Mouse (Mus musculus): ENCODE measurements around the gene Rnf39.
"Not testable (repeated sequence)": the region's sequence is repeated elsewhere in the genome, so short reads cannot be mapped to it uniquely, and the experiment has no call there.

Gene Rnf39

GRCm38 (mm10) chr17:36982253-36983155 is 39.8 kb downstream of the Rnf39 start:
- DNase-seq (ENCODE audit: low spot score), result no peak

- no peak for DNase-seq (ENCODE audit: low spot score)
These were observed 45.8 kb downstream of the Rnf39 start for GRCm38 (mm10) chr17:36988475-36988874.

DNA sequence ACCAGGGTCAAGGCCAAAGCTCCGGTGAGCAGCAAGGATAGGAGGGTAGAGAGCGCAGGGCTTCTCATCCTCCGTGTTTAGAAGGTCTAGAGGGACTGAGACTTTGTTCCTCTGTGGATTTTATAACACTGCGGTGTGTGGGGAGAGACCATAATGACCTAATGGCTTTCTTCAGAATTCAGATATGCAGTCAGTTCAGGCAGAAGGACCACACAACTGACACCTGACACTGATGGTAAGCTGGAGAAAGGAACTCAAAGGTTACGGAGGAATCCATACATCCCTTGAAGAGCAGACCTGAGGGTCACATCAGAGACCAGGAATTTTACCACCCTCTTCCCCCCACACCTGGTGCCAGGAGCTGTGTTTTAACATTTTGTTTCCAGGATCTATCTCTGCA is 46.7 kb downstream of the Rnf39 start, which contains the start of gene H2-M5:
Gene H2-M5, minus strand, starts transcription at position 101 of the 400 bp plus-strand sequence.
- DNase-seq (ENCODE audit: low spot score), result no peak

DNA sequence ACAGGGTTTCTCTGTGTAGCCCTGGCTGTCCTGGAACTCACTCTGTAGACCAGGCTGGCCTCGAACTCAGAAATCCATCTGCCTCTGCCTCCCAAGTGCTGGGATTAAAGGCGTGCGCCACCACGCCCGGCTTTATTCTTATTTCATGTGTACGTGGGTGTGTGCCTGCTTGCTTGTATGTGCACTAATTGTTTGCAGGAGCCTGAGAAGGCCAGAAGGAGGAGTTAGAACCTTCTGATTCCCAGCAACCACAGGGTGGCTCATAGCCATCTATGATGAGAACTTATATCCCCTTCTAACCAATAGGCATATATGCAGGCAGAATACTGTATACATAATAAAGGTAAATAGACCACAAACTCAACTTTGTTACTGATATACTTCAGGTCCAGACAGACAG is 47.9 kb downstream of the Rnf39 start:
- not testable (repeated sequence) for DNase-seq (ENCODE audit: low spot score)

GRCm38 (mm10) chr17:36992336-36993104 is 49.8 kb downstream of the Rnf39 start:
- no peak for DNase-seq (ENCODE audit: low spot score)

- DNase-seq (ENCODE audit: low spot score), result no peak
These were observed 51.1 kb downstream of the Rnf39 start for GRCm38 (mm10) chr17:36993770-36994325.

GRCm38 (mm10) chr17:36994528-36994927 is 51.8 kb downstream of the Rnf39 start:
- no peak for DNase-seq (ENCODE audit: low spot score)

DNA sequence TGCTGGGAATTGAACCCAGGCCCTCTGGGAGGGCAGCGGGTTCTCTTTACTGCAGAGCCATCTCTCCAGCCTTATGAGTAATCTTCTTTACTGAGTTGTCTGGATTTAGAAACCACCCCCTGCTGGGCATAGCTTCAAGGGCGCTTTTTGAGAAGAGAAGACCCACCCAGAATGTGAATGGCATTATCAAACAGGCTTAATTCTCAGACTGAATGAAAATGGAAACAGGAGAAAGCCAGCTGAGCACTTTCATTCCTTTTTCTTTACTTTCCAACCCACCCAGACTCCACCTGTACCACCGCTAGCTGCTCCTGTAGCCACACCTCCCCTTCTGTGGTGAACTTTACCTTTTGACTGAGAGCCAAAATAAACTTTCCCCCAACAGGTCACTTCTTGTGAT is 52.7 kb downstream of the Rnf39 start:
- DNase-seq (ENCODE audit: low spot score), result no peak

DNA sequence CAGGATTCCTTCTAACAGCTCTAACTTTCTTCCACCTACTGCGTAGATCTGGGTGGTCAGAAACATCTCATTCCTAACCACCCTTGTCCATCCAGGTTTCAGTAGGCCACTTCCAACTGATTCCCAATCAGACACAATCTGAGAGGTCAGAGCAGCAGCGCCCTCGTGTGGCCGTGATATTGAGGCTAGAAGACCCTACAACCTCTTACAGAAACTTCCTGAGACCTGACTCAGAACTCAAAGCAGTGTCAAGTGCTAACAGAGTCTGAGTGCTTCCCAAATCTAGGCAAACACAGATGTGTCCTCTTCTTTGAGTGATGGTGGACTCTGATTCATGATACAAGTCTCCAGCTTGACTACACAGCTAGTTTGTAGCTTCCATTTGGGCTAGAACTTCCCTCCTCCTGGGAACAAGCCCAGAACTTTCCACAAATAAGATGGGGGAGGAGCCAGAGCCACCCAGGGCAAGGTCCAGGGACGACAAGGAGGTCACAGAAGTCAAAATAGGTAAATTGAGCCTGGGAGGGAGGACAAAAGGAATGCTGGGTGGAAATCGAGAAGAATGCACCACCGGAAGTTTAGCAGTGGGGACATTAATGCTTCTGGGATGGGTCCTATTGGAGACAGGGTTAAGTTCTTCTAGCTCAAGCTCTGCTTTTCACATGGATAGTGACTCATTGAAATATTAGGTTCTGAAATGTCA is 54.5 kb downstream of the Rnf39 start:
- DNase-seq (ENCODE audit: low spot score), result peak; percentile 86

Data from layer of hippocampus, adult 11-12 months (tissue).